Mouse (Mus musculus) MEL (cell line): ENCODE data around the gene Rnf157. TPM values are rescaled to one million over a fixed set of nuclear protein-coding genes. Genes with fewer than 3 reads are reported as not detected.

Experiments used
- DNase-seq: peaks from one replicate; pipeline ENCODE4 v3.0.0; 2011; ENCODE audit warnings: low read depth, low spot score
- H3K27ac ChIP-seq: 2 replicates; pipeline ENCODE4 v1.5.1; 2012; ENCODE audit warnings: low read depth, mild to moderate bottlenecking, control low read depth, low read length, moderate library complexity; ENCODE audit not compliant: control insufficient read depth
- H3K27me3 ChIP-seq, 2 experiments: fragments of 150-350 bp in 1 of 2; sonication (generic) in 1 of 2; 2 replicates each; pipeline ENCODE4 v1.6.1; 2012; ENCODE audit warnings: low read length in 2 of 2, mild to moderate bottlenecking in 2 of 2, improper control_type of control experiment in 1 of 2, moderate library complexity in 1 of 2; ENCODE audit not compliant: insufficient read depth in 2 of 2, control insufficient read depth in 1 of 2
- H3K36me3 ChIP-seq, 2 experiments: 2 replicates each; pipeline ENCODE4 v1.6.1; 2012 to 2014; ENCODE audit warnings: low read length in 2 of 2, improper control_type of control experiment in 1 of 2, inconsistent platforms in 1 of 2, mild to moderate bottlenecking in 1 of 2; ENCODE audit not compliant: insufficient read depth in 2 of 2, control insufficient read depth in 1 of 2
- H3K4me1 ChIP-seq, 2 experiments: fragments of 150-350 bp in 1 of 2; sonication (generic) in 1 of 2; 2 replicates each; pipeline ENCODE4 v1.6.1; 2012; ENCODE audit warnings: low read length in 2 of 2, improper control_type of control experiment in 1 of 2, mild to moderate bottlenecking in 1 of 2; ENCODE audit not compliant: insufficient read depth in 2 of 2, control insufficient read depth in 1 of 2
- H3K4me3 ChIP-seq, 2 experiments: fragments of 150-350 bp in 1 of 2; sonication (generic) in 1 of 2; 2 replicates each; pipeline ENCODE4 v1.5.1; 2012; ENCODE audit warnings: low read depth in 2 of 2, low read length in 2 of 2, mild to moderate bottlenecking in 2 of 2, moderate library complexity in 2 of 2, control low read depth in 1 of 2, improper control_type of control experiment in 1 of 2; ENCODE audit not compliant: control insufficient read depth in 1 of 2, insufficient read depth in 1 of 2
- H3K79me2 ChIP-seq: 2 replicates; pipeline ENCODE4 v1.6.1; 2012; ENCODE audit warnings: mild to moderate bottlenecking, low read length, moderate library complexity; ENCODE audit not compliant: control insufficient read depth, poor library complexity, insufficient read depth
- H3K9ac ChIP-seq: 2 replicates; pipeline ENCODE4 v1.6.1; 2012; ENCODE audit warnings: low read depth, mild to moderate bottlenecking, control low read depth, low read length, moderate library complexity; ENCODE audit not compliant: control insufficient read depth, poor library complexity, severe bottlenecking
- H3K9me3 ChIP-seq: fragments of 150-350 bp; sonication (generic); replicated peaks from 2 replicates; pipeline ENCODE4 v1.6.1; 2012; ENCODE audit warnings: mild to moderate bottlenecking, low read length, improper control_type of control experiment, moderate library complexity; ENCODE audit not compliant: insufficient read depth
- CHD1 ChIP-seq: IDR thresholded peaks from 2 replicates; pipeline ENCODE4 v1.6.1; 2012; ENCODE audit warnings: low read depth, mild to moderate bottlenecking, inconsistent platforms, low read length, improper control_type of control experiment
- CTCF ChIP-seq, 3 experiments: IDR thresholded peaks in 2 of 3; conservative IDR thresholded peaks in 1 of 3; 2 replicates each; pipeline ENCODE4 v1.5.1; 2011 to 2012; ENCODE audit warnings: low read length in 3 of 3, low read depth in 2 of 3, mild to moderate bottlenecking in 2 of 3, improper control_type of control experiment in 1 of 3, inconsistent platforms in 1 of 3, mixed read lengths in 1 of 3, moderate library complexity in 1 of 3; ENCODE audit not compliant: control insufficient read depth in 1 of 3, insufficient read depth in 1 of 3, poor library complexity in 1 of 3, severe bottlenecking in 1 of 3
- EP300 ChIP-seq, 2 experiments: IDR thresholded peaks; 2 replicates each; pipeline ENCODE4 v1.6.1; 2011; ENCODE audit warnings: improper control_type of control experiment in 2 of 2, low read length in 2 of 2, low read depth in 1 of 2, mild to moderate bottlenecking in 1 of 2
- GABPA ChIP-seq: IDR thresholded peaks from 2 replicates; pipeline ENCODE4 v1.6.1; 2012; ENCODE audit warnings: low read depth, mild to moderate bottlenecking, inconsistent platforms, low read length, improper control_type of control experiment, moderate library complexity
- JUND ChIP-seq: IDR thresholded peaks from 2 replicates; pipeline ENCODE4 v1.6.1; 2011; ENCODE audit warnings: low read depth, mild to moderate bottlenecking, improper control_type of control experiment, low read length
- MAFK ChIP-seq: IDR thresholded peaks from 2 replicates; pipeline ENCODE4 v1.6.1; 2011; ENCODE audit warnings: low read depth, mild to moderate bottlenecking, low read length, improper control_type of control experiment, borderline replicate concordance
- MAX ChIP-seq: IDR thresholded peaks from 2 replicates; pipeline ENCODE4 v1.6.1; 2011; ENCODE audit warnings: low read length, improper control_type of control experiment
- MXI1 ChIP-seq: IDR thresholded peaks from 2 replicates; pipeline ENCODE4 v1.6.1; 2011; ENCODE audit warnings: mild to moderate bottlenecking, low read depth, low read length, improper control_type of control experiment
- MYB ChIP-seq: IDR thresholded peaks from 2 replicates; pipeline ENCODE4 v1.6.1; 2011; ENCODE audit warnings: mild to moderate bottlenecking, low read depth, low read length, improper control_type of control experiment
- MYC ChIP-seq: IDR thresholded peaks from 2 replicates; pipeline ENCODE4 v1.6.1; 2011; ENCODE audit warnings: low read depth, mild to moderate bottlenecking, low read length, improper control_type of control experiment, moderate library complexity
- POLR2AphosphoS2 ChIP-seq: IDR thresholded peaks from 2 replicates; pipeline ENCODE4 v1.6.1; 2011; ENCODE audit warnings: low read length, improper control_type of control experiment
- POLR2AphosphoS5 ChIP-seq: IDR thresholded peaks from 2 replicates; pipeline ENCODE4 v1.6.1; 2012; ENCODE audit warnings: low read depth, borderline replicate concordance, mild to moderate bottlenecking, inconsistent platforms, low read length, moderate library complexity, mixed read lengths
- RCOR1 ChIP-seq: IDR thresholded peaks from 2 replicates; pipeline ENCODE4 v1.6.1; 2012; ENCODE audit warnings: low read depth, mild to moderate bottlenecking, inconsistent platforms, low read length, improper control_type of control experiment
- SMC3 ChIP-seq: IDR thresholded peaks from 2 replicates; pipeline ENCODE4 v1.6.1; 2011; ENCODE audit warnings: low read depth, low read length, improper control_type of control experiment
- TBP ChIP-seq: IDR thresholded peaks from 2 replicates; pipeline ENCODE4 v1.8.0; 2011; ENCODE audit warnings: low read depth, low read length, improper control_type of control experiment
- TCF12 ChIP-seq: IDR thresholded peaks from 2 replicates; pipeline ENCODE4 v1.6.1; 2014; ENCODE audit warnings: low read depth, mild to moderate bottlenecking, inconsistent platforms, low read length, improper control_type of control experiment, moderate library complexity
- UBTF ChIP-seq: IDR thresholded peaks from 2 replicates; pipeline ENCODE4 v1.6.1; 2012; ENCODE audit warnings: low read depth, mild to moderate bottlenecking, inconsistent platforms, low read length, improper control_type of control experiment, moderate library complexity, borderline replicate concordance; ENCODE audit not compliant: insufficient read depth
- USF1 ChIP-seq: IDR thresholded peaks from 2 replicates; pipeline ENCODE4 v1.6.1; 2014; ENCODE audit warnings: low read depth, mild to moderate bottlenecking, inconsistent platforms, low read length, improper control_type of control experiment, moderate library complexity
- USF2 ChIP-seq, 2 experiments: IDR thresholded peaks; 2 replicates each; pipeline ENCODE4 v1.6.1; 2011 to 2012; ENCODE audit warnings: improper control_type of control experiment in 2 of 2, low read length in 2 of 2, borderline replicate concordance in 1 of 2, inconsistent platforms in 1 of 2, low read depth in 1 of 2, mild to moderate bottlenecking in 1 of 2; ENCODE audit not compliant: insufficient read depth in 1 of 2
- polyA plus RNA-seq, 2 experiments: library from polyadenylated mRNA; stranded (reverse) in 1 of 2; unstranded in 1 of 2; fragments of >175 nt in 1 of 2; fragments of >200 nt in 1 of 2; gene quantifications; 2 replicates each; pipeline versions ENCODE4 v1.2.1 to v1.2.4; 2012; ENCODE audit warnings: low replicate concordance in 2 of 2, low read depth in 1 of 2; ENCODE audit not compliant: insufficient read length in 2 of 2, insufficient read depth in 1 of 2, missing spikeins in 1 of 2
- total RNA-seq: library from RNA; depleted of rRNA; stranded (reverse); fragments of 300-350 nt; gene quantifications from 2 replicates; pipeline ENCODE4 v1.2.3, GENCODE M21; 2012

Gene Rnf157
- total and polyA plus RNA-seq, 3 experiments = 7.5 to 10.9 TPM; not detected in 1

GRCm38 (mm10) chr11:116449341-116449740, 36.5 kb upstream of the Rnf157 start:
- no peak overlapping the region for H3K9ac ChIP-seq
- H3K9me3 ChIP-seq = no peaks in the 10 kb centered on the region
- no peaks in the 10 kb centered on the region for H3K36me3 ChIP-seq
- TF ChIP-seq POLR2AphosphoS5 = no peak
- TF ChIP-seq TBP = no peak
- no peak for TF ChIP-seq CTCF (IDR thresholded peaks at IDR 0.05 in 2 of 3, conservative IDR thresholded peaks at IDR 0.05 in 1 of 3; ENCODE audit: control insufficient read depth in 1 of 3, insufficient read depth in 1 of 3, low read depth in 2 of 3, low read length in 3 of 3, poor library complexity in 1 of 3, severe bottlenecking in 1 of 3)
- TF ChIP-seq POLR2AphosphoS2 = no peak
- TF ChIP-seq GABPA = no peak
- TF ChIP-seq SMC3 = no peak
- TF ChIP-seq CHD1 = no peak
- no peak for TF ChIP-seq MAX
- TF ChIP-seq USF1 = no peak
- no peak for TF ChIP-seq JUND
- no peak for TF ChIP-seq RCOR1
- no peak for TF ChIP-seq UBTF
- no peak for TF ChIP-seq MAFK
- no peak for TF ChIP-seq EP300 (IDR thresholded peaks at IDR 0.05; ENCODE audit: low read depth in 1 of 2, low read length in 2 of 2)
- TF ChIP-seq MXI1 = no peak
- TF ChIP-seq MYB = no peak
- no peak for TF ChIP-seq TCF12
- H3K79me2 ChIP-seq = no peaks in the 10 kb centered on the region
- H3K27me3 ChIP-seq = no peaks in the 10 kb centered on the region
- H3K27ac ChIP-seq = no peak overlapping the region
- H3K4me3 ChIP-seq = no peak overlapping the region
- no peaks in the 10 kb centered on the region for H3K4me1 ChIP-seq
- no peak for DNase-seq

- Histone ChIP-seq H3K79me2 (no peaks in the 10 kb centered on the region), H3K27ac (no peak overlapping the region), H3K4me1 (no peaks in the 10 kb centered on the region), H3K27me3 (no peaks in the 10 kb centered on the region), H3K9ac (no peak overlapping the region), H3K36me3 (no peaks in the 10 kb centered on the region), H3K4me3 (no peak overlapping the region), H3K9me3 (no peaks in the 10 kb centered on the region)
- DNase-seq = no peak
- no peak for TF ChIP-seq USF2 (IDR thresholded peaks at IDR 0.05; ENCODE audit: borderline replicate concordance in 1 of 2, insufficient read depth in 1 of 2, low read depth in 1 of 2, low read length in 2 of 2)
- TF ChIP-seq MYC = no peak
- TF ChIP-seq CTCF (IDR thresholded peaks at IDR 0.05 in 2 of 3, conservative IDR thresholded peaks at IDR 0.05 in 1 of 3; ENCODE audit: control insufficient read depth in 1 of 3, insufficient read depth in 1 of 3, low read depth in 2 of 3, low read length in 3 of 3, poor library complexity in 1 of 3, severe bottlenecking in 1 of 3) = peak in 1 of 3 experiments; percentile 11; a peak in 1 of 6 replicates
- no peak for TF ChIP-seq JUND
- peak; percentile 38 for TF ChIP-seq SMC3
These were observed 35.0 kb upstream of the Rnf157 start for GRCm38 (mm10) chr11:116447822-116448221.
